Mouse (Mus musculus): Measurements from ENCODE around the gene Milr1.

DNA sequence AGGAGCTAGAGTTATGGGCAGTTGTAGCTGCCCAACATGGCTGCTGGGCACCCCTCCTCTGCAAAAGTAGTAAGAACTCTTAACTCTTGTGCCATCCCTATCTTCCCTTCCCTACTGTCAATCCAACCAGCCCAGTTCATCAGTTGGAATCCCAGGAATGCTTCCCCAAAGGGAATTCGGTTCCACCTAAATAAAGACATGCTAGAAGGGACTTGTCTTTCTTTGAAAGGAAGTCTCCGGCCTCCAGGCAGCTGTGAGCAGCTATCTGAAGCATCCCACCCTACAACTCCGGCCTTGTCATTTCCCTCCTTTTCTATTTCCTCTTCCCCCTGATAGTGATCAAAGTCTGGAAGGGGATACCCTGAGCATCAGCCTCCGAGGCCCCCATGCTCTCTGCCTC lies 44.8 kb upstream of the Milr1 start:
- TF ChIP-seq POLR2A (IDR thresholded peaks at IDR 0.05; ENCODE audit: borderline replicate concordance, extremely low read depth, low read depth, low read length) (no peak), CTCF (IDR thresholded peaks at IDR 0.05; ENCODE audit: insufficient read depth, low read length) (no peak)

All from lung, adult 2 months (tissue).